8 mouse cellular contexts compared by ENCODE assay signal in the genomic region with DNA sequence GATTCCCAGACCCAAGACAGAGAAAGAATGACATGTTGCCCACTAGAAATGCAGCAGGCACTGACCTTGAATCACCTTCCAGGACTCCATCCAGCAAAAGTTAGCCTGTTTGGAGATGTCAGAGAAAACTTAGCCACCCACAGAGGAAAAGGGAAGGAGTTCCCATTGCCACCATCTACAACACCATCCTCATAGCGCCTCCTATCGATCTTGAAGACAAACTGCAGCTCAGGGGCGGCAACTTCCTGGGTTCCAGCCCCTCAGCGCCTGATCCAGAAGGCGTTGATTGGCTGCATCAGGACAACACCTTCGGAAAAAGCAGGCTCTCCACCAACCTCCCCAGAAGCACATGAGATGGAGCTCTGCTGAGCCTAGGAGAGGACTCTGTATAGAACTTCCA. TPM values are rescaled to one million over a fixed set of nuclear protein-coding genes. Genes with fewer than 3 reads are reported as not detected.
A peak's percentile ranks its signal among the peaks of the same experiment; 100 is the strongest.
DNase-seq lines count a peak whose midpoint lies in the region; ATAC-seq and TF ChIP-seq lines count a peak whose summit lies in the region.

No protein-coding gene starts in this region.

- H3K4me3 ChIP-seq in liver, postnatal 0 days (ENCODE audit: low read depth, low read length) = no peak overlapping the region
- H3K4me3 ChIP-seq in stomach, postnatal 0 days (ENCODE audit: low read depth, low read length) = no peak overlapping the region; the same call in 1 of the 2 replicates

- peaks cover 2% of the 10 kb centered on the region; the same call in 1 of the 2 replicates for H3K4me1 ChIP-seq in liver, postnatal 0 days (ENCODE audit: insufficient read depth)
- peaks cover 4% of the 10 kb centered on the region; the same call in 1 of the 2 replicates for H3K4me1 ChIP-seq in stomach, postnatal 0 days (replicated peaks; ENCODE audit: control insufficient read depth, insufficient read depth)

- DNase-seq in adrenal gland, adult 8-10 months = peak; percentile 37
- DNase-seq in adrenal gland, postnatal 25 days = no peak
- DNase-seq in right cerebral cortex, adult 18-20 months = peak; percentile 28
- DNase-seq in right cerebral cortex, postnatal 36 days (ENCODE audit: low spot score in 2 of 2) = no peak
- peak; percentile 50 to 70 for DNase-seq in heart, postnatal 14 days
- peak; percentile 37 for DNase-seq in liver, postnatal 0 days
- peak; percentile 82 for DNase-seq in stomach, postnatal 0 days (ENCODE audit: low spot score)
- DNase-seq in frontal cortex, postnatal 14 days (ENCODE audit: low spot score in 2 of 2) = no peak

- TF ChIP-seq CTCF in liver, postnatal 0 days (IDR thresholded peaks at IDR 0.05; ENCODE audit: low read depth) = peak; percentile 57
- TF ChIP-seq CTCF in stomach, postnatal 0 days (IDR thresholded peaks at IDR 0.05; ENCODE audit: low read depth) = peak; percentile 80

- H3K4me2 ChIP-seq in liver, postnatal 0 days (ENCODE audit: low read depth, low read length) = no peak overlapping the region
- H3K4me2 ChIP-seq in stomach, postnatal 0 days (replicated peaks; ENCODE audit: low read depth) = peak overlapping the region; percentile 77

- intact Hi-C loops in heart, postnatal 14 days (cut with DNase I) = loop anchor here (5.0 kb wide), 1 partner anchor 348 kb away; no protein-coding TSS in a partner anchor

- no peak for TF ChIP-seq EP300 in liver, postnatal 0 days (IDR thresholded peaks at IDR 0.05; ENCODE audit: low read depth)
- no peak for TF ChIP-seq EP300 in stomach, postnatal 0 days (optimal IDR thresholded peaks at IDR 0.05)

- WGBS in liver, postnatal 0 days (ENCODE audit: insufficient replicate concordance) = 19% methylated on average over 6 of the region's 6 CpGs
- WGBS in stomach, postnatal 0 days = 37% methylated on average over 6 of the region's 6 CpGs

- peak; percentile 33; the same call in 1 of the 2 replicates for ATAC-seq in liver, postnatal 0 days
- peak; percentile 47 for ATAC-seq in stomach, postnatal 0 days (ENCODE audit: low FRiP score, low TSS enrichment)

- H3K9me3 ChIP-seq in liver, postnatal 0 days (ENCODE audit: low read length) = no peaks in the 10 kb centered on the region
- H3K9me3 ChIP-seq in stomach, postnatal 0 days (ENCODE audit: control insufficient read depth, low read length) = no peaks in the 10 kb centered on the region

- no peak overlapping the region for H3K27ac ChIP-seq in liver, postnatal 0 days (ENCODE audit: low read depth)
- H3K27ac ChIP-seq in stomach, postnatal 0 days (replicated peaks) = no peak overlapping the region

- no peaks in the 10 kb centered on the region for H3K36me3 ChIP-seq in liver, postnatal 0 days (replicated peaks; ENCODE audit: insufficient read depth, low read length)
- H3K36me3 ChIP-seq in stomach, postnatal 0 days (ENCODE audit: control insufficient read depth, insufficient read depth, low read length) = no peaks in the 10 kb centered on the region

- H3K27me3 ChIP-seq in liver, postnatal 0 days (ENCODE audit: insufficient read depth, low read length) = peaks cover 19% of the 10 kb centered on the region
- H3K27me3 ChIP-seq in stomach, postnatal 0 days (ENCODE audit: control insufficient read depth, insufficient read depth, low read length) = no peaks in the 10 kb centered on the region

- no peak overlapping the region for H3K9ac ChIP-seq in liver, postnatal 0 days (replicated peaks)
- H3K9ac ChIP-seq in stomach, postnatal 0 days (ENCODE audit: low read length) = no peak overlapping the region

RNA-seq across cellular contexts. Expression of gene Adamts15, which starts 1.5 kb away (rescaled TPM):
- 1 to 10 TPM; 3.8 to 8.2 (median 5.1) TPM for total RNA-seq in adrenal gland, adult 8-10 months (2022)
- 4.6 and 5.7 TPM in 2 replicates for total RNA-seq in adrenal gland, postnatal 25 days (2021)
- 10 to 100 TPM; 13.1 to 15.9 TPM for total RNA-seq in heart, postnatal 14 days (2021)
- polyA plus RNA-seq in liver, postnatal 0 days (2015; fragmentation: Nextera tagmentation; extraction: Ambion mirVana) = 0.81 and 1.1 TPM in 2 replicates
- polyA plus RNA-seq in stomach, postnatal 0 days (2015; fragmentation: Nextera tagmentation; extraction: Ambion mirVana) = 1.9 and 2.6 TPM in 2 replicates

RNA-seq across cellular contexts. Expression of gene Adamts8, which starts 21.6 kb away (rescaled TPM):
- total RNA-seq in adrenal gland, adult 8-10 months (2022) = under 1 TPM; 0.12 to 0.91 (median 0.64) TPM
- 0.43 TPM in 1 of 2 replicates, not detected in the other for total RNA-seq in adrenal gland, postnatal 25 days (2021)
- total RNA-seq in heart, postnatal 14 days (2021) = 1 to 10 TPM; 4.4 to 6.8 TPM
- 0.05 and 0.06 TPM in 2 replicates for polyA plus RNA-seq in liver, postnatal 0 days (2015; fragmentation: Nextera tagmentation; extraction: Ambion mirVana)
- 7.8 and 8.8 TPM in 2 replicates for polyA plus RNA-seq in stomach, postnatal 0 days (2015; fragmentation: Nextera tagmentation; extraction: Ambion mirVana)

Comparison
In these comparisons a context has a peak if more than half of its experiments do, and no peak if none do; other contexts are left out.
1. DNase-seq: peak in adrenal gland, adult 8-10 months (single experiment), right cerebral cortex, adult 18-20 months (single experiment), heart, postnatal 14 days (2 of 2), liver, postnatal 0 days (single experiment) and stomach, postnatal 0 days (single experiment); none in adrenal gland, postnatal 25 days (single experiment), right cerebral cortex, postnatal 36 days (0 of 2) and frontal cortex, postnatal 14 days (0 of 2).